Mouse (Mus musculus) liver, adult 2 months (tissue): ENCODE measurements around the gene Iffo1. TPM values are rescaled to one million over a fixed set of nuclear protein-coding genes. Genes with fewer than 3 reads are reported as not detected.

ENCODE experiments used
- DNase-seq: peaks from one replicate; pipeline ENCODE4 v3.0.0-alpha.2; 2011; ENCODE audit warnings: low read depth, low spot score; ENCODE audit errors: extremely low read depth
- H3K27ac ChIP-seq: fragments of 200-500 bp; replicated peaks from 2 replicates; pipeline ENCODE4 v1.5.1; 2012; ENCODE audit warnings: low read depth, mild to moderate bottlenecking, control low read depth, inconsistent platforms, low read length; ENCODE audit not compliant: insufficient read depth
- H3K27me3 ChIP-seq: fragments of 200-500 bp; 2 replicates; pipeline ENCODE4 v1.6.1; 2012; ENCODE audit warnings: mild to moderate bottlenecking, moderate library complexity, low read length, inconsistent platforms; ENCODE audit not compliant: control insufficient read depth, insufficient read depth
- H3K36me3 ChIP-seq: fragments of 200-500 bp; 2 replicates; pipeline ENCODE4 v1.6.1; 2012; ENCODE audit warnings: low read length, inconsistent platforms; ENCODE audit not compliant: control insufficient read depth, insufficient read depth
- H3K4me1 ChIP-seq: fragments of 200-500 bp; 2 replicates; pipeline ENCODE4 v1.6.1; 2011; ENCODE audit warnings: low read length; ENCODE audit not compliant: control insufficient read depth, insufficient read depth
- H3K4me3 ChIP-seq: fragments of 200-500 bp; 2 replicates; pipeline ENCODE4 v1.5.1; 2011; ENCODE audit warnings: low read depth, mild to moderate bottlenecking, control low read depth, low read length, moderate library complexity; ENCODE audit not compliant: insufficient read depth
- H3K79me2 ChIP-seq: fragments of 200-500 bp; 2 replicates; pipeline ENCODE4 v1.6.1; 2012; ENCODE audit warnings: inconsistent platforms, mild to moderate bottlenecking, low read length, moderate library complexity; ENCODE audit not compliant: control insufficient read depth, insufficient read depth
- H3K9ac ChIP-seq: fragments of 200-500 bp; 2 replicates; pipeline ENCODE4 v1.6.1; 2012; ENCODE audit warnings: low read depth, mild to moderate bottlenecking, control low read depth, inconsistent platforms, low read length
- CTCF ChIP-seq: fragments of 200-500 bp; IDR thresholded peaks from 2 replicates; pipeline ENCODE4 v1.5.1; 2011; ENCODE audit warnings: low read depth, low read length, control low read depth
- POLR2A ChIP-seq: fragments of 200-500 bp; IDR thresholded peaks from 2 replicates; pipeline ENCODE4 v1.6.1; 2011; ENCODE audit warnings: low read length, control low read depth; ENCODE audit not compliant: insufficient read depth; ENCODE audit errors: extremely low read depth
- WGBS: fragments of 180-500 bp; shearing (Covaris S2); methylation state at CpG from one replicate; pipeline ENCODE4 v1.1.7; 2018; 5-methylcytosine and 5-hydroxymethylcytosine counted together
- polyA plus RNA-seq: library from polyadenylated mRNA; depleted of rRNA; stranded (reverse); fragments of >200 nt; gene quantifications from 2 replicates; pipeline ENCODE4 v1.2.3, GENCODE M21; 2012
- total RNA-seq: library from RNA; depleted of rRNA; stranded (reverse); fragments of >200 nt; gene quantifications from 2 replicates; pipeline ENCODE4 v1.2.3, GENCODE M21; 2014

The Iffo1 gene
- total and polyA plus RNA-seq, 2 experiments, result 2.5 to 9.9 TPM

DNA sequence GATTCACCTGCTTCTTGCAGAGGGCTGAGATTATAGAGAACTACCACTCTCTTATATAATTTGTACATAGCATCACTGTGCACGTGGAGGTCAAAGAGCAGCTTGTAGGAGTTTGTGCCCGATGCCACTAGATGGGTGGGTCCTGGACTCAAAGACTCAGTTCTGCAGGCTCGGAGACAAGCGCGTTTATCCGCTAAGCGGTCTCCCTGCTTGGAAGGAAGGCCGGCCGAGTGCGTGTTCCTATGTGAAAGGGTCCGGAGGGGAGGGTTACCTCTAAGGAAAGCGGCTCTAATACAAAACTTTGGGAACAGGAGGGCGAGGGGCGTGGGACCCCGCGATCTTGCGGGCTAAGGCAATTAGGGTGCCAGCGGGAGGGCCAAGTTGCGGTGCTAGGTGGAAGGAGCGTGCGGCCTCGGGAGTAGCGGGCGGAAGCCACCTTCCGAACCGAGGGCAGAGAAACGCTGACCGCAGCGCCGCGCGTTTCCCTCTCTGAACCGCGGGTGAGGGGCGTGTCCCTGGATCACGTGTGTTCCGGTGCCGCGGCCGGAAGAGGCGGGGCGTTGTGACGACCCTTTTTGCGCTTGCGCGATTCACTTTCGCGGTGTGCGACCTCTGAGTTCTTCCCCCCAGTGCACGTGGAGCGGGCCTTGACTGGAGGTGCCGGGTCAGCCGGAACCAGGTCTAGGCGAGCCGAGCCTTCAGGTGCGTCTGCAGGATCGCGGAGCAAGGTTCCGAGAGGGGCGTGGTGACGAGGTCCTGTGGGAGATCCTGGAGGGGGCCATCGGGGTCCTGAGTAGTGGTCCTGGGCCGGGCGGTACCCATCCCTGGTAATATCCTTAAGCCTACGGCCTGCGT is 13.5 kb upstream of the Iffo1 start, which contains the start of gene Nop2:
Gene Nop2 (plus strand): TSS at position 608 of the 855 bp plus-strand sequence.
- Histone ChIP-seq H3K4me1 (peaks cover 5% of the 10 kb centered on the region; the same call in 1 of the 2 replicates), H3K27ac (peak within 1 kb of the TSS; percentile 90), H3K36me3 (peaks cover 26% of the 10 kb centered on the region), H3K9ac (peak within 1 kb of the TSS; percentile 88), H3K79me2 (no peaks in the 10 kb centered on the region), H3K27me3 (no peaks in the 10 kb centered on the region), H3K4me3 (peak within 1 kb of the TSS; percentile 69)
- TF ChIP-seq CTCF (no peak), POLR2A (peak; percentile 89)
- under 1% methylated on average over 66 of the region's 66 CpGs for WGBS
- peak; percentile 79 for DNase-seq

GRCm38 (mm10) chr6:125132470-125132869 is 12.6 kb upstream of the Iffo1 start:
- peaks cover 23% of the 10 kb centered on the region for H3K36me3 ChIP-seq
- 4% methylated on average over 11 of the region's 11 CpGs for WGBS

GRCm38 (mm10) chr6:125137002-125137671 is 7.9 kb upstream of the Iffo1 start:
- DNase-seq, result no peak
- Histone ChIP-seq H3K36me3 (peaks cover 35% of the 10 kb centered on the region; the same call in 1 of the 2 replicates), H3K4me3 (no peak overlapping the region), H3K27me3 (no peaks in the 10 kb centered on the region), H3K9ac (no peak overlapping the region), H3K4me1 (peaks cover 4% of the 10 kb centered on the region; the same call in 1 of the 2 replicates), H3K27ac (no peak overlapping the region), H3K79me2 (no peaks in the 10 kb centered on the region)
- TF ChIP-seq POLR2A, result no peak
- peak; percentile 64 for TF ChIP-seq CTCF
- 91% methylated on average over 19 of the region's 19 CpGs for WGBS

More at GRCm38 (mm10) chr6:125132470-125132869, 12.6 kb upstream of the Iffo1 start:
- TF ChIP-seq CTCF, result no peak
- no peak for TF ChIP-seq POLR2A
- no peaks in the 10 kb centered on the region for H3K27me3 ChIP-seq
- no peak for DNase-seq
- H3K4me3 ChIP-seq, result peak overlapping the region; percentile 69
- peaks cover 5% of the 10 kb centered on the region; the same call in 1 of the 2 replicates for H3K4me1 ChIP-seq
- H3K79me2 ChIP-seq, result no peaks in the 10 kb centered on the region
- H3K27ac ChIP-seq, result peak overlapping the region; percentile 47; the same call in 1 of the 2 replicates
- peak overlapping the region; percentile 67 for H3K9ac ChIP-seq

GRCm38 (mm10) chr6:125139747-125140146 is 5.3 kb upstream of the Iffo1 start:
- 94% methylated on average over 7 of the region's 7 CpGs for WGBS
- no peak overlapping the region for H3K27ac ChIP-seq
- H3K9ac ChIP-seq, result no peak overlapping the region
- TF ChIP-seq CTCF (no peak), POLR2A (no peak)
- no peaks in the 10 kb centered on the region for H3K27me3 ChIP-seq
- no peak overlapping the region for H3K4me3 ChIP-seq
- H3K79me2 ChIP-seq, result no peaks in the 10 kb centered on the region
- peaks cover 26% of the 10 kb centered on the region; the same call in 1 of the 2 replicates for H3K36me3 ChIP-seq
- H3K4me1 ChIP-seq, result no peaks in the 10 kb centered on the region
- DNase-seq, result no peak

DNA sequence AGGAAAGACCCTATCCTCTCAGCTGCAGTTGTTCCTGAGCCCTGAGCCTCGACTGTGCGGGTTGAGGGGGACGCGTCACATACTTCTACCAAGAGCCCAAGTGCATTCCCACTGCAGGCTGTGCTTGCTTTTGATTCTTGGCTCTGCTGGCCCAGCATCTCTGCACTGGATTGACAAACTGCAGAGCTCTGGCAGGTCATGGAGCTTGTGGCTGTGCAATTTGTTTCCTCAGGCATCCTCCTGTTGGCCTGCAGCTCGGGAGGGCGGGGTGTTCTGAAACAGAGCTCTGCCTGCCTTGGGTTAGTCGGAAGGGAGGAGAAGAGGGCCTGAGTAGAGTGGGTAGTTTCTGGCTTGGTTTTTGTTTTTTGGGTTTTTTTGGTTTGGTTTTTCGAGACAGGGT is 2.6 kb upstream of the Iffo1 start:
- Histone ChIP-seq H3K9ac (no peak overlapping the region), H3K4me3 (no peak overlapping the region), H3K27me3 (no peaks in the 10 kb centered on the region), H3K27ac (no peak overlapping the region), H3K36me3 (peaks cover 15% of the 10 kb centered on the region; the same call in 1 of the 2 replicates), H3K79me2 (peaks cover 10% of the 10 kb centered on the region; the same call in 1 of the 2 replicates), H3K4me1 (peaks cover 8% of the 10 kb centered on the region)
- WGBS, result 92% methylated on average over 8 of the region's 8 CpGs
- TF ChIP-seq CTCF (no peak), POLR2A (no peak)
- DNase-seq, result no peak
